Comparison of ENCODE assay signal across 28 mouse cellular contexts in genomic region chr2:102287369-102287768, GRCm38 (mm10).
DNase-seq lines count a peak whose midpoint lies in the region; ATAC-seq and TF ChIP-seq lines count a peak whose summit lies in the region.
"Had no signal": no experiment of that assay in that cellular context is flagged by ENCODE, and none has a peak within 500 bp of the region (broad histone marks: within the 10 kb centered on the region; RNA-seq: fewer than 3 reads in every experiment).

No protein-coding gene starts in this region.

- ATAC-seq in kidney, embryonic 15.5 days (replicated peaks; ENCODE audit: low FRiP score), result peak; percentile 65; the same call in 1 of the 2 replicates
- no peak for ATAC-seq in forebrain, embryonic 15.5 days (replicated peaks)
- ATAC-seq in forebrain, embryonic 14.5 days, result no peak
- ATAC-seq: activated CD4-positive, CD25-positive, alpha-beta regulatory T cell, adult 4 months; intestine, embryonic 16.5 days; liver, embryonic 12.5 days; liver, postnatal 0 days; midbrain, embryonic 15.5 days had no signal

- no peaks in the 10 kb centered on the region for H3K36me3 ChIP-seq in kidney, adult 2 months (ENCODE audit: control insufficient read depth, insufficient read depth, low read length)
- H3K36me3 ChIP-seq in kidney, embryonic 15.5 days, result no peaks in the 10 kb centered on the region
- H3K36me3 ChIP-seq in forebrain, embryonic 15.5 days, result no peaks in the 10 kb centered on the region
- H3K36me3 ChIP-seq in forebrain, embryonic 14.5 days (ENCODE audit: control insufficient read depth, insufficient read depth, low read length), result no peaks in the 10 kb centered on the region
- H3K36me3 ChIP-seq: hindbrain, embryonic 13.5 days; liver, embryonic 12.5 days; midbrain, embryonic 15.5 days; neural tube, embryonic 12.5 days had no signal

- no peak for TF ChIP-seq CTCF in kidney, adult 2 months (conservative IDR thresholded peaks at IDR 0.05; ENCODE audit: insufficient read depth, insufficient read length, low read depth, low read length)

- DNase-seq in lung, postnatal 25 days (ENCODE audit: low spot score), result peak; percentile 8
- DNase-seq in lung, postnatal 4 days, result no peak
- DNase-seq in kidney, adult 2 months, result peak; percentile 69
- DNase-seq in kidney, postnatal 36 days, result peak; percentile 43 to 60
- no peak for DNase-seq in forebrain, embryonic 14.5 days (ENCODE audit: low spot score)
- DNase-seq: adrenal gland, adult 8-10 months; B cell, adult 2 months; cerebellum, adult 2 months; cerebellum, postnatal 14 days; gastrocnemius, postnatal 25 days; heart, adult 18-20 months; heart, postnatal 4 days; liver, postnatal 0 days; right cerebral cortex, adult 18-20 months; thymus, adult 18-20 months; thymus, postnatal 4 days had no signal

- H3K4me1 ChIP-seq in kidney, adult 2 months (ENCODE audit: control insufficient read depth, insufficient read depth, low read length), result peaks cover 7% of the 10 kb centered on the region; the same call in 1 of the 2 replicates
- peaks cover 11% of the 10 kb centered on the region for H3K4me1 ChIP-seq in kidney, embryonic 15.5 days
- no peaks in the 10 kb centered on the region; the same call in 1 of the 2 replicates for H3K4me1 ChIP-seq in forebrain, embryonic 15.5 days
- H3K4me1 ChIP-seq in forebrain, embryonic 14.5 days (ENCODE audit: control insufficient read depth, insufficient read depth, low read length), result no peaks in the 10 kb centered on the region
- H3K4me1 ChIP-seq: hindbrain, embryonic 13.5 days; liver, embryonic 12.5 days; midbrain, embryonic 15.5 days; neural tube, embryonic 12.5 days had no signal

- no peaks in the 10 kb centered on the region for H3K27me3 ChIP-seq in kidney, adult 2 months (replicated peaks; ENCODE audit: control insufficient read depth, insufficient read depth, low read length)
- H3K27me3 ChIP-seq in kidney, embryonic 15.5 days, result no peaks in the 10 kb centered on the region
- no peaks in the 10 kb centered on the region for H3K27me3 ChIP-seq in forebrain, embryonic 15.5 days
- no peaks in the 10 kb centered on the region for H3K27me3 ChIP-seq in forebrain, embryonic 14.5 days (replicated peaks; ENCODE audit: control insufficient read depth, insufficient read depth, low read length)
- H3K27me3 ChIP-seq: hindbrain, embryonic 13.5 days; liver, embryonic 12.5 days; midbrain, embryonic 15.5 days; neural tube, embryonic 12.5 days had no signal

- no peak overlapping the region for H3K9ac ChIP-seq in kidney, embryonic 15.5 days
- no peak overlapping the region for H3K9ac ChIP-seq in forebrain, embryonic 15.5 days (replicated peaks)
- H3K9ac ChIP-seq in forebrain, embryonic 14.5 days (ENCODE audit: low read length), result no peak overlapping the region
- H3K9ac ChIP-seq: hindbrain, embryonic 13.5 days; liver, embryonic 12.5 days; liver, postnatal 0 days; midbrain, embryonic 15.5 days; neural tube, embryonic 12.5 days had no signal

- H3K27ac ChIP-seq in kidney, adult 2 months (ENCODE audit: insufficient read depth, low read depth, low read length), result no peak overlapping the region
- 0 out of 2 replicates have a peak overlapping the region, but pooled peaks have one; percentile 13 for H3K27ac ChIP-seq in kidney, embryonic 15.5 days
- H3K27ac ChIP-seq in forebrain, embryonic 15.5 days (replicated peaks), result no peak overlapping the region
- no peak overlapping the region for H3K27ac ChIP-seq in forebrain, embryonic 14.5 days (ENCODE audit: low read depth, low read length)
- H3K27ac ChIP-seq: hindbrain, embryonic 13.5 days; left cerebral cortex, adult 2 months; liver, embryonic 12.5 days; midbrain, embryonic 15.5 days; neural tube, embryonic 12.5 days; stomach, postnatal 0 days had no signal

- H3K4me2 ChIP-seq in kidney, embryonic 15.5 days, result no peak overlapping the region
- H3K4me2 ChIP-seq in forebrain, embryonic 15.5 days (replicated peaks), result no peak overlapping the region
- H3K4me2 ChIP-seq in forebrain, embryonic 14.5 days (ENCODE audit: low read length), result no peak overlapping the region
- H3K4me2 ChIP-seq: heart, embryonic 11.5 days; hindbrain, embryonic 13.5 days; liver, embryonic 12.5 days; midbrain, embryonic 15.5 days; neural tube, embryonic 12.5 days had no signal

- no peak overlapping the region for H3K4me3 ChIP-seq in kidney, adult 2 months (ENCODE audit: insufficient read depth, low read depth, low read length)
- H3K4me3 ChIP-seq in kidney, embryonic 15.5 days (replicated peaks), result no peak overlapping the region
- no peak overlapping the region for H3K4me3 ChIP-seq in forebrain, embryonic 15.5 days
- no peak overlapping the region for H3K4me3 ChIP-seq in forebrain, embryonic 14.5 days (ENCODE audit: low read depth, low read length)
- H3K4me3 ChIP-seq: erythroblast, embryonic 14.5 days; hindbrain, embryonic 13.5 days; left cerebral cortex, adult 2 months; liver, embryonic 12.5 days; midbrain, embryonic 15.5 days; neural tube, embryonic 12.5 days had no signal

- no peak for TF ChIP-seq POLR2A in kidney, adult 2 months (IDR thresholded peaks at IDR 0.05; ENCODE audit: low read depth, low read length)

- WGBS in kidney, adult 2 months, result 55% methylated on average over 3 of the region's 3 CpGs
- WGBS in kidney, embryonic 15.5 days, result 58% methylated on average over 3 of the region's 3 CpGs
- 75% methylated on average over 3 of the region's 3 CpGs for WGBS in forebrain, embryonic 15.5 days
- WGBS in forebrain, embryonic 14.5 days, result 62% methylated on average over 3 of the region's 3 CpGs

- no peaks in the 10 kb centered on the region for H3K9me3 ChIP-seq in kidney, embryonic 15.5 days (replicated peaks)
- H3K9me3 ChIP-seq in forebrain, embryonic 15.5 days, result no peaks in the 10 kb centered on the region
- H3K9me3 ChIP-seq in forebrain, embryonic 14.5 days (replicated peaks; ENCODE audit: control insufficient read depth, low read length), result no peaks in the 10 kb centered on the region
- H3K9me3 ChIP-seq: hindbrain, embryonic 13.5 days; liver, embryonic 12.5 days; midbrain, embryonic 15.5 days; neural tube, embryonic 12.5 days had no signal

Comparison
In these comparisons a context has a peak if more than half of its experiments do, and no peak if none do; other contexts are left out.
1. DNase-seq: peak in lung, postnatal 25 days (single experiment), kidney, adult 2 months (single experiment) and kidney, postnatal 36 days (2 of 2); none in lung, postnatal 4 days (0 of 2) and forebrain, embryonic 14.5 days (single experiment).